Mouse (Mus musculus) ES-Bruce4 (cell line): Measurements from ENCODE around the gene Phldb2. TPM values are rescaled to one million over a fixed set of nuclear protein-coding genes. Genes with fewer than 3 reads are reported as not detected.
A peak's percentile ranks its signal among the peaks of the same experiment; 100 is the strongest.

Source experiments
- H3K27ac ChIP-seq: 2 replicates; pipeline ENCODE4 v1.5.1; 2012; ENCODE audit warnings: low read length, inconsistent platforms; ENCODE audit not compliant: insufficient read depth
- H3K27me3 ChIP-seq: 2 replicates; pipeline ENCODE4 v1.6.1; 2012; ENCODE audit warnings: mild to moderate bottlenecking, low read length, inconsistent platforms; ENCODE audit not compliant: control insufficient read depth, poor library complexity, insufficient read depth, severe bottlenecking
- H3K36me3 ChIP-seq: 2 replicates; pipeline ENCODE4 v1.6.1; 2012; ENCODE audit warnings: inconsistent platforms, mild to moderate bottlenecking, low read length, moderate library complexity; ENCODE audit not compliant: control insufficient read depth, poor library complexity, insufficient read depth, severe bottlenecking
- H3K4me1 ChIP-seq: one replicate; pipeline ENCODE4 v1.8.1; 2011; ENCODE audit warnings: low read length; ENCODE audit not compliant: control insufficient read depth, insufficient read depth
- H3K4me3 ChIP-seq: 2 replicates; pipeline ENCODE4 v1.5.1; 2011; ENCODE audit warnings: low read depth, mild to moderate bottlenecking, low read length
- H3K9ac ChIP-seq: 2 replicates; pipeline ENCODE4 v1.6.1; 2012; ENCODE audit warnings: low read depth, mild to moderate bottlenecking, inconsistent platforms; ENCODE audit not compliant: poor library complexity, severe bottlenecking
- H3K9me3 ChIP-seq: replicated peaks from 2 replicates; pipeline ENCODE4 v1.6.1; 2012; ENCODE audit warnings: mild to moderate bottlenecking, low read length, inconsistent platforms; ENCODE audit not compliant: control insufficient read depth, poor library complexity, insufficient read depth, severe bottlenecking
- CTCF ChIP-seq: IDR thresholded peaks from one replicate; pipeline ENCODE4 v1.8.1; 2011; ENCODE audit warnings: low read depth, low read length
- EP300 ChIP-seq: IDR thresholded peaks from 2 replicates; pipeline ENCODE4 v1.6.1; 2011; ENCODE audit warnings: low read depth, low read length; ENCODE audit not compliant: insufficient read depth
- POLR2A ChIP-seq: IDR thresholded peaks from one replicate; pipeline ENCODE4 v1.8.1; 2011; ENCODE audit warnings: low read length; ENCODE audit not compliant: insufficient read depth
- polyA plus RNA-seq: library from polyadenylated mRNA; stranded (reverse); fragments of >200 nt; gene quantifications from 2 replicates; pipeline ENCODE4 v1.2.4, GENCODE M21; 2011; ENCODE audit warnings: low read depth; ENCODE audit not compliant: missing spikeins, insufficient read depth, insufficient read length

Gene Phldb2
- polyA plus RNA-seq, 1 experiment: 60.9 TPM

GRCm38 (mm10) chr16:45837541-45838342, 115.7 kb downstream of the Phldb2 start:
- Histone ChIP-seq H3K27me3 (no peaks in the 10 kb centered on the region; the same call in 1 of the 2 replicates), H3K4me3 (no peak overlapping the region), H3K27ac (no peak overlapping the region), H3K36me3 (no peaks in the 10 kb centered on the region), H3K9me3 (no peaks in the 10 kb centered on the region), H3K4me1 (no peaks in the 10 kb centered on the region), H3K9ac (no peak overlapping the region)
- TF ChIP-seq CTCF (no peak), EP300 (no peak), POLR2A (no peak)

- Histone ChIP-seq H3K27ac (no peak overlapping the region), H3K4me1 (no peaks in the 10 kb centered on the region), H3K4me3 (no peak overlapping the region), H3K36me3 (no peaks in the 10 kb centered on the region), H3K9me3 (no peaks in the 10 kb centered on the region), H3K27me3 (no peaks in the 10 kb centered on the region; the same call in 1 of the 2 replicates), H3K9ac (no peak overlapping the region)
- no peak for TF ChIP-seq EP300
- TF ChIP-seq CTCF: no peak
- TF ChIP-seq POLR2A: no peak
Observed at GRCm38 (mm10) chr16:45832747-45833108, 120.7 kb downstream of the Phldb2 start.

- no peaks in the 10 kb centered on the region for H3K36me3 ChIP-seq
- no peaks in the 10 kb centered on the region; the same call in 1 of the 2 replicates for H3K27me3 ChIP-seq
- no peaks in the 10 kb centered on the region for H3K4me1 ChIP-seq
- no peak overlapping the region for H3K4me3 ChIP-seq
- H3K9ac ChIP-seq: no peak overlapping the region
- TF ChIP-seq CTCF (peak; percentile 24), POLR2A (no peak)
- no peaks in the 10 kb centered on the region for H3K9me3 ChIP-seq
- H3K27ac ChIP-seq: no peak overlapping the region
Observed at GRCm38 (mm10) chr16:45832061-45832746, 121.2 kb downstream of the Phldb2 start.

GRCm38 (mm10) chr16:45831094-45831872, 122.1 kb downstream of the Phldb2 start:
- no peaks in the 10 kb centered on the region for H3K9me3 ChIP-seq
- no peak overlapping the region for H3K27ac ChIP-seq
- H3K36me3 ChIP-seq: no peaks in the 10 kb centered on the region
- no peak overlapping the region for H3K4me3 ChIP-seq
- no peaks in the 10 kb centered on the region for H3K4me1 ChIP-seq
- H3K9ac ChIP-seq: no peak overlapping the region
- no peaks in the 10 kb centered on the region; the same call in 1 of the 2 replicates for H3K27me3 ChIP-seq
- TF ChIP-seq POLR2A (no peak), CTCF (no peak), EP300 (no peak)

GRCm38 (mm10) chr16:45830096-45830866, 123.1 kb downstream of the Phldb2 start:
- H3K9ac ChIP-seq: no peak overlapping the region
- no peaks in the 10 kb centered on the region for H3K36me3 ChIP-seq
- H3K27me3 ChIP-seq: no peaks in the 10 kb centered on the region; the same call in 1 of the 2 replicates
- H3K4me3 ChIP-seq: no peak overlapping the region
- H3K9me3 ChIP-seq: no peaks in the 10 kb centered on the region
- H3K27ac ChIP-seq: no peak overlapping the region
- H3K4me1 ChIP-seq: no peaks in the 10 kb centered on the region
- no peak for TF ChIP-seq POLR2A
- no peak for TF ChIP-seq CTCF
- TF ChIP-seq EP300: no peak
